Mouse (Mus musculus) lung, postnatal 0 days (tissue): ENCODE measurements at regions not wholly inside any gene's neighbourhood (a gene's known extent, or its start where the extent isn't known, plus 50 kb on each side); places are given as distances from the start of the nearest gene placed in this dataset.

ENCODE experiments used
- ATAC-seq: fragments of 200-750 bp; cut with Nextera tagmentation; 2 replicates; pipeline ENCODE4 v1.8.0; 2017; ENCODE audit warnings: moderate library complexity
- DNase-seq: peaks from one replicate; pipeline ENCODE4 v3.0.0-alpha.2; 2016; ENCODE audit warnings: low spot score
- H3K27ac ChIP-seq: fragments of 300-500 bp; sonication (generic); 2 replicates; pipeline ENCODE4 v1.5.1; 2014; ENCODE audit warnings: antibody characterized with exemption, mild to moderate bottlenecking, low read length, mixed read lengths
- H3K27me3 ChIP-seq: fragments of 300-500 bp; sonication (generic); replicated peaks from 2 replicates; pipeline ENCODE4 v1.6.1; 2014; ENCODE audit warnings: low read length, mixed read lengths; ENCODE audit not compliant: insufficient read depth
- H3K36me3 ChIP-seq: fragments of 300-500 bp; sonication (generic); 2 replicates; pipeline ENCODE4 v1.6.1; 2014; ENCODE audit warnings: low read length, mixed read lengths; ENCODE audit not compliant: insufficient read depth
- H3K4me1 ChIP-seq: fragments of 300-500 bp; sonication (generic); 2 replicates; pipeline ENCODE4 v1.6.1; 2014; ENCODE audit warnings: antibody characterized with exemption, low read depth, low read length, mixed read lengths; ENCODE audit not compliant: insufficient read depth
- H3K4me2 ChIP-seq: fragments of 300-500 bp; sonication (generic); replicated peaks from 2 replicates; pipeline ENCODE4 v1.6.1; 2014; ENCODE audit warnings: low read depth, mild to moderate bottlenecking, low read length, moderate library complexity, mixed read lengths
- H3K4me3 ChIP-seq: fragments of 300-500 bp; sonication (generic); 2 replicates; pipeline ENCODE4 v1.5.1; 2014; ENCODE audit warnings: low read depth, low read length
- H3K9ac ChIP-seq: fragments of 300-500 bp; sonication (generic); replicated peaks from 2 replicates; pipeline ENCODE4 v1.6.1; 2014; ENCODE audit warnings: low read depth, mild to moderate bottlenecking
- H3K9me3 ChIP-seq: fragments of 300-500 bp; sonication (generic); 2 replicates; pipeline ENCODE4 v1.6.1; 2016; ENCODE audit warnings: low read length, mixed read lengths
- CTCF ChIP-seq: IDR thresholded peaks from 2 replicates; pipeline ENCODE4 v1.5.1; 2016; ENCODE audit warnings: antibody characterized with exemption, mild to moderate bottlenecking
- EP300 ChIP-seq: IDR thresholded peaks from 2 replicates; pipeline ENCODE4 v1.6.1; 2016; ENCODE audit warnings: antibody characterized with exemption, mild to moderate bottlenecking, control low read depth
- whole genome bisulfite sequencing: fragments of 180-500 bp; shearing (Covaris S2); extraction: QIAGEN DNeasy Blood & Tissue Kit; methylation state at CpG from one replicate; pipeline ENCODE4 v1.1.7; 2014; 5-methylcytosine and 5-hydroxymethylcytosine counted together

- TF ChIP-seq EP300 (no peak), CTCF (no peak)
- H3K27ac ChIP-seq, result no peak overlapping the region
- ATAC-seq (no peak), DNase-seq (no peak)
- no peaks in the 10 kb centered on the region for H3K4me1 ChIP-seq
- H3K9me3 ChIP-seq, result no peaks in the 10 kb centered on the region
- H3K4me3 ChIP-seq, result no peak overlapping the region
- H3K27me3 ChIP-seq, result no peaks in the 10 kb centered on the region
- 75% methylated on average over 4 of the region's 4 CpGs for WGBS
- no peaks in the 10 kb centered on the region for H3K36me3 ChIP-seq
- no peak overlapping the region for H3K9ac ChIP-seq
- no peak overlapping the region for H3K4me2 ChIP-seq
Observed at GRCm38 (mm10) chr10:123843604-123844003, 579.8 kb downstream of the Fam19a2 start.

- no peak for TF ChIP-seq EP300
- TF ChIP-seq CTCF, result no peak
- no peak overlapping the region for H3K9ac ChIP-seq
- no peaks in the 10 kb centered on the region for H3K27me3 ChIP-seq
- H3K4me2 ChIP-seq, result no peak overlapping the region
- H3K9me3 ChIP-seq, result no peaks in the 10 kb centered on the region
- H3K4me3 ChIP-seq, result no peak overlapping the region
- ATAC-seq, result no peak
- no peak for DNase-seq
- no peaks in the 10 kb centered on the region for H3K36me3 ChIP-seq
- no peak overlapping the region for H3K27ac ChIP-seq
- no peaks in the 10 kb centered on the region for H3K4me1 ChIP-seq
- WGBS, result 83% methylated on average over 8 of the region's 8 CpGs
Observed at GRCm38 (mm10) chr10:123846631-123847030, 582.8 kb downstream of the Fam19a2 start.

- WGBS, result 71% methylated on average over 1 of the region's 1 CpGs
- Histone ChIP-seq H3K27me3 (no peaks in the 10 kb centered on the region), H3K4me3 (no peak overlapping the region), H3K9me3 (no peaks in the 10 kb centered on the region), H3K36me3 (no peaks in the 10 kb centered on the region), H3K4me2 (no peak overlapping the region), H3K27ac (no peak overlapping the region), H3K9ac (no peak overlapping the region), H3K4me1 (no peaks in the 10 kb centered on the region)
- no peak for TF ChIP-seq EP300
- no peak for TF ChIP-seq CTCF
- ATAC-seq (no peak), DNase-seq (no peak)
Observed at GRCm38 (mm10) chr10:123848564-123848963, 584.8 kb downstream of the Fam19a2 start.

- 47% methylated on average over 3 of the region's 3 CpGs for WGBS
- H3K27me3 ChIP-seq, result no peaks in the 10 kb centered on the region
- H3K4me2 ChIP-seq, result no peak overlapping the region
- H3K9me3 ChIP-seq, result no peaks in the 10 kb centered on the region
- TF ChIP-seq CTCF, result no peak
- TF ChIP-seq EP300, result no peak
- H3K36me3 ChIP-seq, result no peaks in the 10 kb centered on the region
- no peaks in the 10 kb centered on the region for H3K4me1 ChIP-seq
- H3K4me3 ChIP-seq, result no peak overlapping the region
- no peak overlapping the region for H3K27ac ChIP-seq
- no peak overlapping the region for H3K9ac ChIP-seq
- no peak for ATAC-seq
- DNase-seq, result no peak
Observed at GRCm38 (mm10) chr10:123875459-123875858, 611.7 kb downstream of the Fam19a2 start.

GRCm38 (mm10) chr10:123875882-123876281 lies 612.1 kb downstream of the Fam19a2 start:
- H3K9ac ChIP-seq, result no peak overlapping the region
- H3K36me3 ChIP-seq, result no peaks in the 10 kb centered on the region

GRCm38 (mm10) chr10:123888681-123889172 lies 624.9 kb downstream of the Fam19a2 start:
- Histone ChIP-seq H3K27ac (no peak overlapping the region), H3K36me3 (no peaks in the 10 kb centered on the region), H3K4me3 (no peak overlapping the region), H3K9me3 (no peaks in the 10 kb centered on the region), H3K4me2 (no peak overlapping the region), H3K4me1 (no peaks in the 10 kb centered on the region), H3K9ac (no peak overlapping the region), H3K27me3 (no peaks in the 10 kb centered on the region)
- ATAC-seq, result no peak
- TF ChIP-seq EP300 (no peak), CTCF (no peak)
- 71% methylated on average over 3 of the region's 3 CpGs for WGBS
- DNase-seq, result no peak

More at GRCm38 (mm10) chr10:123875882-123876281, 612.1 kb downstream of the Fam19a2 start:
- H3K27ac ChIP-seq, result no peak overlapping the region
- H3K9me3 ChIP-seq, result no peaks in the 10 kb centered on the region
- DNase-seq (no peak), ATAC-seq (no peak)
- H3K4me3 ChIP-seq, result no peak overlapping the region
- 41% methylated on average over 5 of the region's 5 CpGs for WGBS
- H3K4me2 ChIP-seq, result no peak overlapping the region
- H3K27me3 ChIP-seq, result no peaks in the 10 kb centered on the region
- no peaks in the 10 kb centered on the region for H3K4me1 ChIP-seq
- no peak for TF ChIP-seq EP300
- TF ChIP-seq CTCF, result no peak

GRCm38 (mm10) chr10:123919054-123919453 lies 655.3 kb downstream of the Fam19a2 start:
- no peak overlapping the region for H3K4me2 ChIP-seq
- no peaks in the 10 kb centered on the region for H3K27me3 ChIP-seq
- H3K27ac ChIP-seq, result no peak overlapping the region
- H3K9me3 ChIP-seq, result no peaks in the 10 kb centered on the region
- DNase-seq (no peak), ATAC-seq (no peak)
- no peaks in the 10 kb centered on the region for H3K36me3 ChIP-seq
- no peak overlapping the region for H3K9ac ChIP-seq
- TF ChIP-seq EP300 (no peak), CTCF (no peak)
- H3K4me3 ChIP-seq, result no peak overlapping the region
- H3K4me1 ChIP-seq, result no peaks in the 10 kb centered on the region
